Mouse (Mus musculus): ENCODE data around the gene S1pr4. TPM values are rescaled to one million over a fixed set of nuclear protein-coding genes. Genes with fewer than 3 reads are reported as not detected.

The S1pr4 gene
- polyA plus RNA-seq, 1 experiment from 2014 or later = 2.1 TPM

- Histone ChIP-seq H3K4me2 (ENCODE audit: low read depth, low read length) (peak overlapping the region; percentile 33), H3K27ac (ENCODE audit: low read length) (peak overlapping the region; percentile 57), H3K36me3 (ENCODE audit: control insufficient read depth, insufficient read depth) (no peaks in the 10 kb centered on the region), H3K9ac (ENCODE audit: low read length) (peak overlapping the region; percentile 63), H3K4me3 (ENCODE audit: low read length) (peak overlapping the region; percentile 2), H3K9me3 (replicated peaks; ENCODE audit: control insufficient read depth, low read length) (no peaks in the 10 kb centered on the region), H3K27me3 (ENCODE audit: control insufficient read depth, insufficient read depth, low read length) (no peaks in the 10 kb centered on the region), H3K4me1 (ENCODE audit: control insufficient read depth, insufficient read depth, low read length) (peaks cover 36% of the 10 kb centered on the region)
- WGBS = 46% methylated on average over 10 of the region's 10 CpGs
- no peak for ATAC-seq (replicated peaks; ENCODE audit: extremely low read depth, insufficient read depth, low FRiP score)
Measured at GRCm38 (mm10) chr10:81541803-81542202, 41.9 kb upstream of the S1pr4 start.

- H3K27ac ChIP-seq (ENCODE audit: low read length) = no peak overlapping the region; the same call in 1 of the 2 replicates
- no peaks in the 10 kb centered on the region for H3K9me3 ChIP-seq (replicated peaks; ENCODE audit: control insufficient read depth, low read length)
- H3K36me3 ChIP-seq (ENCODE audit: control insufficient read depth, insufficient read depth) = no peaks in the 10 kb centered on the region
- H3K4me3 ChIP-seq (ENCODE audit: low read length) = no peak overlapping the region
- no peak for ATAC-seq (replicated peaks; ENCODE audit: extremely low read depth, insufficient read depth, low FRiP score)
- H3K4me1 ChIP-seq (ENCODE audit: control insufficient read depth, insufficient read depth, low read length) = peaks cover 36% of the 10 kb centered on the region
- 71% methylated on average over 5 of the region's 5 CpGs for WGBS
- H3K4me2 ChIP-seq (ENCODE audit: low read depth, low read length) = no peak overlapping the region
- H3K9ac ChIP-seq (ENCODE audit: low read length) = peak overlapping the region; percentile 2; the same call in 1 of the 2 replicates
- no peaks in the 10 kb centered on the region for H3K27me3 ChIP-seq (ENCODE audit: control insufficient read depth, insufficient read depth, low read length)
Measured at GRCm38 (mm10) chr10:81541363-81541762, 41.4 kb upstream of the S1pr4 start.

- ATAC-seq (replicated peaks; ENCODE audit: extremely low read depth, insufficient read depth, low FRiP score) = no peak; the same call in 1 of the 2 replicates
- no peak overlapping the region for H3K4me2 ChIP-seq (ENCODE audit: low read depth, low read length)
- H3K36me3 ChIP-seq (ENCODE audit: control insufficient read depth, insufficient read depth) = no peaks in the 10 kb centered on the region
- peaks cover 28% of the 10 kb centered on the region for H3K4me1 ChIP-seq (ENCODE audit: control insufficient read depth, insufficient read depth, low read length)
- H3K27me3 ChIP-seq (ENCODE audit: control insufficient read depth, insufficient read depth, low read length) = no peaks in the 10 kb centered on the region
- H3K4me3 ChIP-seq (ENCODE audit: low read length) = no peak overlapping the region
- 62% methylated on average over 3 of the region's 3 CpGs for WGBS
- H3K27ac ChIP-seq (ENCODE audit: low read length) = 0 out of 2 replicates have a peak overlapping the region, but pooled peaks have one; percentile 23
- no peaks in the 10 kb centered on the region for H3K9me3 ChIP-seq (replicated peaks; ENCODE audit: control insufficient read depth, low read length)
- no peak overlapping the region; the same call in 1 of the 2 replicates for H3K9ac ChIP-seq (ENCODE audit: low read length)
Measured at GRCm38 (mm10) chr10:81538321-81539048, 38.6 kb upstream of the S1pr4 start.

- H3K27me3 ChIP-seq (ENCODE audit: control insufficient read depth, insufficient read depth, low read length) = no peaks in the 10 kb centered on the region
- peaks cover 7% of the 10 kb centered on the region for H3K36me3 ChIP-seq (ENCODE audit: control insufficient read depth, insufficient read depth)
- no peak for ATAC-seq (replicated peaks; ENCODE audit: extremely low read depth, insufficient read depth, low FRiP score)
- H3K4me1 ChIP-seq (ENCODE audit: control insufficient read depth, insufficient read depth, low read length) = peaks cover 18% of the 10 kb centered on the region
- no peak overlapping the region for H3K27ac ChIP-seq (ENCODE audit: low read length)
- no peak overlapping the region for H3K4me2 ChIP-seq (ENCODE audit: low read depth, low read length)
- no peak overlapping the region for H3K9ac ChIP-seq (ENCODE audit: low read length)
- 89% methylated on average over 2 of the region's 2 CpGs for WGBS
- no peaks in the 10 kb centered on the region for H3K9me3 ChIP-seq (replicated peaks; ENCODE audit: control insufficient read depth, low read length)
- no peak overlapping the region for H3K4me3 ChIP-seq (ENCODE audit: low read length)
Measured at GRCm38 (mm10) chr10:81537429-81537828, 37.5 kb upstream of the S1pr4 start.

GRCm38 (mm10) chr10:81536734-81537133 lies 36.8 kb upstream of the S1pr4 start:
- no peaks in the 10 kb centered on the region for H3K27me3 ChIP-seq (ENCODE audit: control insufficient read depth, insufficient read depth, low read length)
- no peak for ATAC-seq (replicated peaks; ENCODE audit: extremely low read depth, insufficient read depth, low FRiP score)

GRCm38 (mm10) chr10:81534826-81535225 lies 34.9 kb upstream of the S1pr4 start:
- WGBS = 81% methylated on average over 16 of the region's 16 CpGs
- no peak for ATAC-seq (replicated peaks; ENCODE audit: extremely low read depth, insufficient read depth, low FRiP score)
- Histone ChIP-seq H3K4me3 (ENCODE audit: low read length) (no peak overlapping the region), H3K9ac (ENCODE audit: low read length) (no peak overlapping the region), H3K36me3 (ENCODE audit: control insufficient read depth, insufficient read depth) (peaks cover 16% of the 10 kb centered on the region), H3K4me1 (ENCODE audit: control insufficient read depth, insufficient read depth, low read length) (peaks cover 5% of the 10 kb centered on the region), H3K4me2 (ENCODE audit: low read depth, low read length) (no peak overlapping the region), H3K9me3 (replicated peaks; ENCODE audit: control insufficient read depth, low read length) (no peaks in the 10 kb centered on the region), H3K27me3 (ENCODE audit: control insufficient read depth, insufficient read depth, low read length) (no peaks in the 10 kb centered on the region), H3K27ac (ENCODE audit: low read length) (no peak overlapping the region)

More at GRCm38 (mm10) chr10:81536734-81537133, 36.8 kb upstream of the S1pr4 start:
- peaks cover 11% of the 10 kb centered on the region for H3K4me1 ChIP-seq (ENCODE audit: control insufficient read depth, insufficient read depth, low read length)
- no peak overlapping the region for H3K27ac ChIP-seq (ENCODE audit: low read length)
- WGBS = 71% methylated on average over 6 of the region's 6 CpGs
- no peak overlapping the region for H3K4me2 ChIP-seq (ENCODE audit: low read depth, low read length)
- H3K4me3 ChIP-seq (ENCODE audit: low read length) = no peak overlapping the region
- H3K9me3 ChIP-seq (replicated peaks; ENCODE audit: control insufficient read depth, low read length) = no peaks in the 10 kb centered on the region
- H3K36me3 ChIP-seq (ENCODE audit: control insufficient read depth, insufficient read depth) = peaks cover 11% of the 10 kb centered on the region
- no peak overlapping the region for H3K9ac ChIP-seq (ENCODE audit: low read length)

GRCm38 (mm10) chr10:81526779-81527178 lies 26.8 kb upstream of the S1pr4 start:
- no peaks in the 10 kb centered on the region for H3K27me3 ChIP-seq (ENCODE audit: control insufficient read depth, insufficient read depth, low read length)
- H3K4me1 ChIP-seq (ENCODE audit: control insufficient read depth, insufficient read depth, low read length) = no peaks in the 10 kb centered on the region
- ATAC-seq (replicated peaks; ENCODE audit: extremely low read depth, insufficient read depth, low FRiP score) = 0 out of 2 replicates have a peak, but pooled peaks have one; percentile 39
- H3K27ac ChIP-seq (ENCODE audit: low read length) = no peak overlapping the region
- 15% methylated on average over 14 of the region's 14 CpGs for WGBS
- H3K9ac ChIP-seq (ENCODE audit: low read length) = no peak overlapping the region
- H3K36me3 ChIP-seq (ENCODE audit: control insufficient read depth, insufficient read depth) = peaks cover 6% of the 10 kb centered on the region
- no peak overlapping the region for H3K4me3 ChIP-seq (ENCODE audit: low read length)
- H3K9me3 ChIP-seq (replicated peaks; ENCODE audit: control insufficient read depth, low read length) = no peaks in the 10 kb centered on the region
- H3K4me2 ChIP-seq (ENCODE audit: low read depth, low read length) = no peak overlapping the region

- Histone ChIP-seq H3K36me3 (ENCODE audit: control insufficient read depth, insufficient read depth) (no peaks in the 10 kb centered on the region), H3K9ac (ENCODE audit: low read length) (no peak overlapping the region), H3K4me3 (ENCODE audit: low read length) (no peak overlapping the region), H3K4me1 (ENCODE audit: control insufficient read depth, insufficient read depth, low read length) (no peaks in the 10 kb centered on the region), H3K27ac (ENCODE audit: low read length) (no peak overlapping the region), H3K9me3 (replicated peaks; ENCODE audit: control insufficient read depth, low read length) (no peaks in the 10 kb centered on the region), H3K27me3 (ENCODE audit: control insufficient read depth, insufficient read depth, low read length) (no peaks in the 10 kb centered on the region), H3K4me2 (ENCODE audit: low read depth, low read length) (no peak overlapping the region)
- WGBS = 40% methylated on average over 12 of the region's 13 CpGs
- no peak for ATAC-seq (replicated peaks; ENCODE audit: extremely low read depth, insufficient read depth, low FRiP score)
Measured at GRCm38 (mm10) chr10:81525017-81525694, 25.2 kb upstream of the S1pr4 start.

- Histone ChIP-seq H3K27me3 (ENCODE audit: control insufficient read depth, insufficient read depth, low read length) (no peaks in the 10 kb centered on the region), H3K9me3 (replicated peaks; ENCODE audit: control insufficient read depth, low read length) (no peaks in the 10 kb centered on the region), H3K27ac (ENCODE audit: low read length) (no peak within 1 kb of the TSS), H3K36me3 (ENCODE audit: control insufficient read depth, insufficient read depth) (no peaks in the 10 kb centered on the region), H3K4me2 (ENCODE audit: low read depth, low read length) (peak within 1 kb of the TSS; percentile 36), H3K9ac (ENCODE audit: low read length) (0 out of 2 replicates have a peak within 1 kb of the TSS, but pooled peaks have one; percentile 2), H3K4me3 (ENCODE audit: low read length) (peak within 1 kb of the TSS; percentile 9; the same call in 1 of the 2 replicates), H3K4me1 (ENCODE audit: control insufficient read depth, insufficient read depth, low read length) (no peaks in the 10 kb centered on the region)
- no peak; the same call in 1 of the 2 replicates for ATAC-seq (replicated peaks; ENCODE audit: extremely low read depth, insufficient read depth, low FRiP score)
- 18% methylated on average over 9 of the region's 9 CpGs for WGBS
Measured at GRCm38 (mm10) chr10:81524051-81524605, 24.2 kb upstream of the S1pr4 start, which contains the start of gene Gna15. Gna15 (minus strand) TSS chr10:81524225.

All from heart, embryonic 16.5 days (tissue).